Mouse (Mus musculus): Measurements from ENCODE around the gene Cox4i2. TPM values are rescaled to one million over a fixed set of nuclear protein-coding genes. Genes with fewer than 3 reads are reported as not detected.
A peak's percentile ranks its signal among the peaks of the same experiment; 100 is the strongest.

Cox4i2 gene
- polyA plus RNA-seq, 1 experiment from 2014 or later, result 2.8 TPM

GRCm38 (mm10) chr2:152810158-152810941 lies 56.4 kb downstream of the Cox4i2 start:
- no peaks in the 10 kb centered on the region for H3K9me3 ChIP-seq (ENCODE audit: control insufficient read depth, low read length)
- no peaks in the 10 kb centered on the region for H3K27me3 ChIP-seq (ENCODE audit: control insufficient read depth, insufficient read depth, low read length)
- DNase-seq (ENCODE audit: low spot score, missing footprints), result peak; percentile 60
- no peak overlapping the region for H3K27ac ChIP-seq (ENCODE audit: low read depth, low read length)
- H3K4me1 ChIP-seq (ENCODE audit: control insufficient read depth, insufficient read depth, low read length), result peaks cover 6% of the 10 kb centered on the region; the same call in 1 of the 2 replicates
- H3K36me3 ChIP-seq (ENCODE audit: control insufficient read depth, insufficient read depth, low read length), result no peaks in the 10 kb centered on the region; the same call in 1 of the 2 replicates
- no peak overlapping the region for H3K4me2 ChIP-seq
- no peak overlapping the region for H3K4me3 ChIP-seq (ENCODE audit: low read depth, low read length)
- no peak for ATAC-seq (ENCODE audit: low FRiP score)
- H3K9ac ChIP-seq (ENCODE audit: low read length), result no peak overlapping the region
- 84% methylated on average over 5 of the region's 5 CpGs for WGBS

DNA sequence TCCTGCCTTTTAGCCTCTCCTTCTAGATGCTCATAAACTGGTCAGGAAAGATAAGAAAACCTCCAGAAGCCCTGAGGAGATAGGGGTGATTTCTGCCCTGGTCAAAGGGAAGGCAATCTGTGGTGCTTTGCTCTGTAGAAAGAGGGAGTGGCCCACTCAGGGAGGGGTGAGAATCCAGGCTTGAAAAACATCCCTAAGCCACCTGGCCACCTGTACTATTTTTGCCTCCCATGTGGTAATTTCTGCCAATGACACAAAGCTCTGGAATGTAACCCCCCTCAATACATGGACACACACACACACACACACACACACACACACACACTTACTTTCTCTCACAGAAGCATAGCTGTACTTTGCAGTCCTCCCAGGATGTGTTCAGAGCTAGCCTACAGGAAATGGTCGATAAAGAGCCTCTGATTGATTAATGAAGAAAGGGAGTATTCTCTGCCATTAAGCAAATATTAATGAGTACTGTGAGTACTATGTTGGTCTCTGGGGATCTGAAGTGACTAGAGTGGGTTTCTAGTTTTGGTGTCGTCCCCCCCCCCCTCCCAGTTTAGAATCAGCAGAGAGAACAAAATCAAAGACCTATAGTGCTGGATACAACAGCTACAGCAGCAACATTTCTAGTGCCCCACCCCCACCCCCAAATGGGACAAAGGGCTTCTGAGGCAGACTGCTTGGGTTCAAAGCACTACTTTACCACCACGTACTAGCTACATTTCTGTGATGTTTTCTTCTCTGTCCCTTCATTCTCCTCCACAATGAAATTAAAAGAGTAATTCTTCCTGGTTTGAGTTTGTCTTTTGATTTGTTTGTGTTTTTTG lies 57.6 kb downstream of the Cox4i2 start:
- no peaks in the 10 kb centered on the region for H3K9me3 ChIP-seq (ENCODE audit: control insufficient read depth, low read length)
- WGBS, result 52% methylated on average over 3 of the region's 3 CpGs
- H3K4me1 ChIP-seq (ENCODE audit: control insufficient read depth, insufficient read depth, low read length), result 0 out of 2 replicates have a peak, but pooled peaks cover 3% of the 10 kb centered on the region
- H3K9ac ChIP-seq (ENCODE audit: low read length), result no peak overlapping the region
- H3K27me3 ChIP-seq (ENCODE audit: control insufficient read depth, insufficient read depth, low read length), result no peaks in the 10 kb centered on the region
- H3K36me3 ChIP-seq (ENCODE audit: control insufficient read depth, insufficient read depth, low read length), result no peaks in the 10 kb centered on the region; the same call in 1 of the 2 replicates
- H3K27ac ChIP-seq (ENCODE audit: low read depth, low read length), result no peak overlapping the region
- H3K4me3 ChIP-seq (ENCODE audit: low read depth, low read length), result no peak overlapping the region
- ATAC-seq (ENCODE audit: low FRiP score) (no peak), DNase-seq (ENCODE audit: low spot score, missing footprints) (peak; percentile 51)
- H3K4me2 ChIP-seq, result no peak overlapping the region

DNA sequence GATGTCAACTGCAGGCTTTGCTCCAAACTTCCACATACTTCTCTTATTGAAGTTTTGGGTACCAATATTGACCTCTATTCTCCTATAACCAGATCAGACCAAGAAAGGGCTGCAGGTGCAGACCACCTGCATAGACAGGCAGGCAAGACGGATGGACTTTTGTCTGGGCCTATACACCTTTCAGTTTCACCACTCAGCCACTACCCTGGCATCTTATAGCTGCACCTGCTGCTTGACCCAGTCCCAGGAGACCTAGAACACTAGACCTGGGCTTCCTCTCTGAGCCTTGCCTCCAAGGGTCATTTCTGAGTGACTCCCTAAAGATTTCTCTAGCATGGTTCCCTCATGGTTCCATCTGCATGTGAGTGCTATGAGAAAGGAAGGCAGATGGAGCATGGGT lies 59.3 kb downstream of the Cox4i2 start:
- Histone ChIP-seq H3K4me2 (no peak overlapping the region), H3K4me1 (ENCODE audit: control insufficient read depth, insufficient read depth, low read length) (0 out of 2 replicates have a peak, but pooled peaks cover 3% of the 10 kb centered on the region), H3K36me3 (ENCODE audit: control insufficient read depth, insufficient read depth, low read length) (no peaks in the 10 kb centered on the region; the same call in 1 of the 2 replicates), H3K9me3 (ENCODE audit: control insufficient read depth, low read length) (no peaks in the 10 kb centered on the region), H3K27me3 (ENCODE audit: control insufficient read depth, insufficient read depth, low read length) (no peaks in the 10 kb centered on the region), H3K27ac (ENCODE audit: low read depth, low read length) (no peak overlapping the region), H3K4me3 (ENCODE audit: low read depth, low read length) (no peak overlapping the region), H3K9ac (ENCODE audit: low read length) (no peak overlapping the region)
- 96% methylated on average over 1 of the region's 1 CpGs for WGBS
- no peak for ATAC-seq (ENCODE audit: low FRiP score)
- peak; percentile 41 for DNase-seq (ENCODE audit: low spot score, missing footprints)

- peak; percentile 45 for DNase-seq (ENCODE audit: low spot score, missing footprints)
- Histone ChIP-seq H3K9ac (ENCODE audit: low read length) (no peak overlapping the region), H3K36me3 (ENCODE audit: control insufficient read depth, insufficient read depth, low read length) (peaks cover 4% of the 10 kb centered on the region), H3K4me3 (ENCODE audit: low read depth, low read length) (no peak overlapping the region), H3K4me2 (no peak overlapping the region), H3K27me3 (ENCODE audit: control insufficient read depth, insufficient read depth, low read length) (no peaks in the 10 kb centered on the region), H3K4me1 (ENCODE audit: control insufficient read depth, insufficient read depth, low read length) (0 out of 2 replicates have a peak, but pooled peaks cover 3% of the 10 kb centered on the region), H3K9me3 (ENCODE audit: control insufficient read depth, low read length) (no peaks in the 10 kb centered on the region), H3K27ac (ENCODE audit: low read depth, low read length) (no peak overlapping the region)
- no peak for ATAC-seq (ENCODE audit: low FRiP score)
- 92% methylated on average over 6 of the region's 6 CpGs for WGBS
Observed at GRCm38 (mm10) chr2:152814213-152814874, 60.4 kb downstream of the Cox4i2 start.

Small RNA genes within 50 kb of the gene (microRNA-seq; reads per million reads assigned to microRNA genes)
- not detected for gene Gm23802

Other genes starting within 250 kb of the Cox4i2 start
- gene Defb26, start 242.5 kb upstream of the Cox4i2 start, polyA plus RNA-seq (2014; fragmentation: Nextera tagmentation; extraction: Ambion mirVana), result not detected in 2 replicates
- gene Defb28, start 235.9 kb upstream of the Cox4i2 start, polyA plus RNA-seq (2014; fragmentation: Nextera tagmentation; extraction: Ambion mirVana), result not detected in 2 replicates
- gene Defb29, start 214.1 kb upstream of the Cox4i2 start, polyA plus RNA-seq (2014; fragmentation: Nextera tagmentation; extraction: Ambion mirVana), result not detected in 2 replicates
- not detected in 2 replicates for gene Gm17416, start 184.8 kb upstream of the Cox4i2 start, polyA plus RNA-seq (2014; fragmentation: Nextera tagmentation; extraction: Ambion mirVana)
- not detected in 2 replicates for gene Defb21, start 181.4 kb upstream of the Cox4i2 start, polyA plus RNA-seq (2014; fragmentation: Nextera tagmentation; extraction: Ambion mirVana)
- gene Defb19, start 173.9 kb upstream of the Cox4i2 start, polyA plus RNA-seq (2014; fragmentation: Nextera tagmentation; extraction: Ambion mirVana), result not detected in 2 replicates
- gene Defb45, start 154.8 kb upstream of the Cox4i2 start, polyA plus RNA-seq (2014; fragmentation: Nextera tagmentation; extraction: Ambion mirVana), result not detected in 2 replicates
- gene Defb36, start 149.8 kb upstream of the Cox4i2 start, polyA plus RNA-seq (2014; fragmentation: Nextera tagmentation; extraction: Ambion mirVana), result not detected in 2 replicates
- not detected in 2 replicates for gene Defb25, start 131.1 kb upstream of the Cox4i2 start, polyA plus RNA-seq (2014; fragmentation: Nextera tagmentation; extraction: Ambion mirVana)
- gene Rem1, start 127.2 kb upstream of the Cox4i2 start, polyA plus RNA-seq (2014; fragmentation: Nextera tagmentation; extraction: Ambion mirVana), result 0.18 and 0.22 TPM in 2 replicates
- gene H13, start 84.7 kb upstream of the Cox4i2 start, polyA plus RNA-seq (2014; fragmentation: Nextera tagmentation; extraction: Ambion mirVana), result 117 and 119 TPM in 2 replicates
- 43.4 and 48.6 TPM in 2 replicates for gene Mcts2, start 67.1 kb upstream of the Cox4i2 start, polyA plus RNA-seq (2014; fragmentation: Nextera tagmentation; extraction: Ambion mirVana)
- 66.0 and 70.7 TPM in 2 replicates for gene Id1, start 17.9 kb upstream of the Cox4i2 start, polyA plus RNA-seq (2014; fragmentation: Nextera tagmentation; extraction: Ambion mirVana)
- gene Bcl2l1, start 77.6 kb downstream of the Cox4i2 start, polyA plus RNA-seq (2014; fragmentation: Nextera tagmentation; extraction: Ambion mirVana), result 120 and 125 TPM in 2 replicates
- 166 and 187 TPM in 2 replicates for gene Tpx2, start 93.8 kb downstream of the Cox4i2 start, polyA plus RNA-seq (2014; fragmentation: Nextera tagmentation; extraction: Ambion mirVana)
- gene Mylk2, start 157.2 kb downstream of the Cox4i2 start, polyA plus RNA-seq (2014; fragmentation: Nextera tagmentation; extraction: Ambion mirVana), result not detected in 2 replicates
- 2.1 and 2.6 TPM in 2 replicates for gene Foxs1, start 179.0 kb downstream of the Cox4i2 start, polyA plus RNA-seq (2014; fragmentation: Nextera tagmentation; extraction: Ambion mirVana)
- 0.46 and 0.89 TPM in 2 replicates for gene Dusp15, start 197.5 kb downstream of the Cox4i2 start, polyA plus RNA-seq (2014; fragmentation: Nextera tagmentation; extraction: Ambion mirVana)
- gene Ttll9, start 208.3 kb downstream of the Cox4i2 start, polyA plus RNA-seq (2014; fragmentation: Nextera tagmentation; extraction: Ambion mirVana), result 1.1 and 2.0 TPM in 2 replicates